Mouse (Mus musculus): Measurements from ENCODE around the gene Eml2. TPM values are rescaled to one million over a fixed set of nuclear protein-coding genes. Genes with fewer than 3 reads are reported as not detected.

Eml2 gene
- polyA plus RNA-seq, 1 experiment from 2014 or later = 1.4 TPM

- peaks cover 13% of the 10 kb centered on the region for H3K36me3 ChIP-seq (ENCODE audit: control insufficient read depth, insufficient read depth, low read length)
- no peak for ATAC-seq (ENCODE audit: low FRiP score)
- H3K9me3 ChIP-seq (ENCODE audit: control insufficient read depth, low read length) = no peaks in the 10 kb centered on the region
- WGBS = 95% methylated on average over 3 of the region's 3 CpGs
- no peaks in the 10 kb centered on the region for H3K4me1 ChIP-seq (replicated peaks; ENCODE audit: control insufficient read depth, insufficient read depth, low read length)
- H3K4me2 ChIP-seq (replicated peaks; ENCODE audit: low read depth, low read length) = no peak overlapping the region
- H3K9ac ChIP-seq (ENCODE audit: low read depth, low read length) = no peak overlapping the region
- no peak for DNase-seq (ENCODE audit: low spot score)
- no peaks in the 10 kb centered on the region for H3K27me3 ChIP-seq (ENCODE audit: control insufficient read depth, insufficient read depth, low read length)
- H3K4me3 ChIP-seq (ENCODE audit: low read depth, low read length) = no peak overlapping the region
- no peak overlapping the region for H3K27ac ChIP-seq (ENCODE audit: low read depth, low read length)
These were observed 68.9 kb downstream of the Eml2 start for GRCm38 (mm10) chr7:19245083-19245482.

GRCm38 (mm10) chr7:19246855-19247254 lies 70.6 kb downstream of the Eml2 start:
- no peaks in the 10 kb centered on the region for H3K4me1 ChIP-seq (replicated peaks; ENCODE audit: control insufficient read depth, insufficient read depth, low read length)
- no peak overlapping the region for H3K4me3 ChIP-seq (ENCODE audit: low read depth, low read length)
- no peak overlapping the region for H3K4me2 ChIP-seq (replicated peaks; ENCODE audit: low read depth, low read length)
- no peak overlapping the region for H3K9ac ChIP-seq (ENCODE audit: low read depth, low read length)
- H3K27me3 ChIP-seq (ENCODE audit: control insufficient read depth, insufficient read depth, low read length) = no peaks in the 10 kb centered on the region
- WGBS = 97% methylated on average over 1 of the region's 1 CpGs
- no peaks in the 10 kb centered on the region for H3K9me3 ChIP-seq (ENCODE audit: control insufficient read depth, low read length)
- ATAC-seq (ENCODE audit: low FRiP score) (no peak), DNase-seq (ENCODE audit: low spot score) (no peak)
- H3K36me3 ChIP-seq (ENCODE audit: control insufficient read depth, insufficient read depth, low read length) = peaks cover 13% of the 10 kb centered on the region
- no peak overlapping the region for H3K27ac ChIP-seq (ENCODE audit: low read depth, low read length)

GRCm38 (mm10) chr7:19247511-19247910 lies 71.3 kb downstream of the Eml2 start:
- no peak overlapping the region for H3K4me3 ChIP-seq (ENCODE audit: low read depth, low read length)
- peaks cover 13% of the 10 kb centered on the region for H3K36me3 ChIP-seq (ENCODE audit: control insufficient read depth, insufficient read depth, low read length)
- H3K27me3 ChIP-seq (ENCODE audit: control insufficient read depth, insufficient read depth, low read length) = no peaks in the 10 kb centered on the region
- H3K4me1 ChIP-seq (replicated peaks; ENCODE audit: control insufficient read depth, insufficient read depth, low read length) = no peaks in the 10 kb centered on the region
- DNase-seq (ENCODE audit: low spot score) (no peak), ATAC-seq (ENCODE audit: low FRiP score) (no peak)
- no peak overlapping the region for H3K27ac ChIP-seq (ENCODE audit: low read depth, low read length)
- H3K9ac ChIP-seq (ENCODE audit: low read depth, low read length) = no peak overlapping the region
- 100% methylated on average over 2 of the region's 2 CpGs for WGBS
- no peaks in the 10 kb centered on the region for H3K9me3 ChIP-seq (ENCODE audit: control insufficient read depth, low read length)
- no peak overlapping the region for H3K4me2 ChIP-seq (replicated peaks; ENCODE audit: low read depth, low read length)

DNA sequence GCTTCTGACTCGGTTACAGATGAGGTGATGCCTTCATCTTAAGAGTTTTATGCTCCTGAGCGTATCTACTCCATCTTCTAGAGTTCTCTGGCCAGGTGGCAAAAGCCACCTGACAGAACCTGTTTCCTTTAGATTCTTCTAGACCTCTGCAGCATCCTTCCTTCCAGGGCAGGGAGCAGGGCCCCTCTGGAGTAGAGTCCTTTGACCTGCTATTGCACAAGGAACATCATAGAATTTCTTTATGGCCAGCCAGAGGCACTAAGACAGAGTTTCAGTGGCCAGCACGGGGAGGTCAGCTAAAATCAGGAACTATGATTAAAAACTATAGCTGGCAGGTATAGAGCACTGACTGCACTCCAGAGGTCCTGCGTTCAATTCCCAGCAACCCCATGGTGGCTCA lies 75.9 kb downstream of the Eml2 start:
- peaks cover 5% of the 10 kb centered on the region; the same call in 1 of the 2 replicates for H3K36me3 ChIP-seq (ENCODE audit: control insufficient read depth, insufficient read depth, low read length)
- WGBS = 81% methylated on average over 4 of the region's 4 CpGs
- no peaks in the 10 kb centered on the region for H3K4me1 ChIP-seq (replicated peaks; ENCODE audit: control insufficient read depth, insufficient read depth, low read length)
- H3K9ac ChIP-seq (ENCODE audit: low read depth, low read length) = no peak overlapping the region
- H3K4me2 ChIP-seq (replicated peaks; ENCODE audit: low read depth, low read length) = no peak overlapping the region
- no peak for ATAC-seq (ENCODE audit: low FRiP score)
- DNase-seq (ENCODE audit: low spot score) = no peak
- no peak overlapping the region for H3K4me3 ChIP-seq (ENCODE audit: low read depth, low read length)
- no peaks in the 10 kb centered on the region; the same call in 1 of the 2 replicates for H3K27me3 ChIP-seq (ENCODE audit: control insufficient read depth, insufficient read depth, low read length)
- H3K9me3 ChIP-seq (ENCODE audit: control insufficient read depth, low read length) = no peaks in the 10 kb centered on the region
- no peak overlapping the region for H3K27ac ChIP-seq (ENCODE audit: low read depth, low read length)

- 69% methylated on average over 5 of the region's 5 CpGs for WGBS
- Histone ChIP-seq H3K36me3 (ENCODE audit: control insufficient read depth, insufficient read depth, low read length) (no peaks in the 10 kb centered on the region), H3K9me3 (ENCODE audit: control insufficient read depth, low read length) (no peaks in the 10 kb centered on the region), H3K27me3 (ENCODE audit: control insufficient read depth, insufficient read depth, low read length) (no peaks in the 10 kb centered on the region; the same call in 1 of the 2 replicates), H3K9ac (ENCODE audit: low read depth, low read length) (no peak overlapping the region), H3K4me2 (replicated peaks; ENCODE audit: low read depth, low read length) (no peak overlapping the region), H3K4me3 (ENCODE audit: low read depth, low read length) (no peak overlapping the region), H3K27ac (ENCODE audit: low read depth, low read length) (no peak overlapping the region), H3K4me1 (replicated peaks; ENCODE audit: control insufficient read depth, insufficient read depth, low read length) (no peaks in the 10 kb centered on the region)
- DNase-seq (ENCODE audit: low spot score) (no peak), ATAC-seq (ENCODE audit: low FRiP score) (no peak)
These were observed 77.2 kb downstream of the Eml2 start for GRCm38 (mm10) chr7:19253437-19253836.

DNA sequence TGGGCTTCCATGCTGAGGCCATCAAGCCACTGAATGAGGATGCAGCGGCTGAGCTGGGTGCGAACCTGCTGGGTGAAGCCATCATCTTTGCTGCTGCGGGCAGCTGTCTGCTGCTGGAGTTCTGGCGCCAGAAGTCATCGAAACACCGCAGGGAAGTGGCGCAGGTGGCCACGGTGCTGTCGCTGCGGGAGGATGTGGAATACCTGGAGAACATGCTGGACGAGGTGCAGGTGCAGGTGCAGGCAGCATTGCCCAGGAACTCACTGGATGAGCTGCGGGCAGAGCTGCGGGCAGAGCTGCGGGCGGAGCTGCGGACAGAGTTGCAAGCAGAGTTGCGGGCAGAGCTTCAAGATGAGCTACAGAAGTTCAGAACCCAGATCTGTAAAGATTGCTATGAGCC lies 79.2 kb downstream of the Eml2 start:
- no peak overlapping the region for H3K4me3 ChIP-seq (ENCODE audit: low read depth, low read length)
- DNase-seq (ENCODE audit: low spot score) (no peak), ATAC-seq (ENCODE audit: low FRiP score) (no peak)
- H3K27ac ChIP-seq (ENCODE audit: low read depth, low read length) = no peak overlapping the region
- H3K36me3 ChIP-seq (ENCODE audit: control insufficient read depth, insufficient read depth, low read length) = no peaks in the 10 kb centered on the region
- H3K4me2 ChIP-seq (replicated peaks; ENCODE audit: low read depth, low read length) = no peak overlapping the region
- no peaks in the 10 kb centered on the region; the same call in 1 of the 2 replicates for H3K27me3 ChIP-seq (ENCODE audit: control insufficient read depth, insufficient read depth, low read length)
- no peaks in the 10 kb centered on the region for H3K9me3 ChIP-seq (ENCODE audit: control insufficient read depth, low read length)
- no peak overlapping the region for H3K9ac ChIP-seq (ENCODE audit: low read depth, low read length)
- H3K4me1 ChIP-seq (replicated peaks; ENCODE audit: control insufficient read depth, insufficient read depth, low read length) = no peaks in the 10 kb centered on the region
- WGBS = 86% methylated on average over 17 of the region's 17 CpGs

MicroRNA genes within 50 kb of the gene (microRNA counts, 519-probe panel; counts per million panel counts)
- not detected for microRNA mmu-miR-330

Other genes with a start within 250 kb of the Eml2 start
- 0.46 TPM in 1 of 2 replicates, not detected in the other for gene Nanos2, start 189.0 kb upstream of the Eml2 start, polyA plus RNA-seq (2014; fragmentation: Nextera tagmentation; extraction: Ambion mirVana)
- gene Mypop, start 185.2 kb upstream of the Eml2 start, polyA plus RNA-seq (2014; fragmentation: Nextera tagmentation; extraction: Ambion mirVana) = 4.6 TPM in 2 replicates
- 25.2 and 26.0 TPM in 2 replicates for gene Irf2bp1, start 172.4 kb upstream of the Eml2 start, polyA plus RNA-seq (2014; fragmentation: Nextera tagmentation; extraction: Ambion mirVana)
- not detected in 2 replicates for gene Foxa3, start 152.9 kb upstream of the Eml2 start, polyA plus RNA-seq (2014; fragmentation: Nextera tagmentation; extraction: Ambion mirVana)
- gene Sympk, start 152.0 kb upstream of the Eml2 start, polyA plus RNA-seq (2014; fragmentation: Nextera tagmentation; extraction: Ambion mirVana) = 29.4 and 30.5 TPM in 2 replicates
- not detected in 2 replicates for gene Rsph6a, start 121.7 kb upstream of the Eml2 start, polyA plus RNA-seq (2014; fragmentation: Nextera tagmentation; extraction: Ambion mirVana)
- 18.3 and 20.2 TPM in 2 replicates for gene Dmwd, start 100.2 kb upstream of the Eml2 start, polyA plus RNA-seq (2014; fragmentation: Nextera tagmentation; extraction: Ambion mirVana)
- gene Dmpk, start 92.6 kb upstream of the Eml2 start, polyA plus RNA-seq (2014; fragmentation: Nextera tagmentation; extraction: Ambion mirVana) = 10.3 and 12.2 TPM in 2 replicates
- 6.2 and 7.2 TPM in 2 replicates for gene Six5, start 81.8 kb upstream of the Eml2 start, polyA plus RNA-seq (2014; fragmentation: Nextera tagmentation; extraction: Ambion mirVana)
- 1.0 and 1.4 TPM in 2 replicates for gene Gm4969, start 58.1 kb upstream of the Eml2 start, polyA plus RNA-seq (2014; fragmentation: Nextera tagmentation; extraction: Ambion mirVana)
- gene Fbxo46, start 56.6 kb upstream of the Eml2 start, polyA plus RNA-seq (2014; fragmentation: Nextera tagmentation; extraction: Ambion mirVana) = 8.7 and 8.8 TPM in 2 replicates
- gene Qpctl, start 27.1 kb upstream of the Eml2 start, polyA plus RNA-seq (2014; fragmentation: Nextera tagmentation; extraction: Ambion mirVana) = 11.7 and 12.0 TPM in 2 replicates
- gene Snrpd2, start 26.7 kb upstream of the Eml2 start, polyA plus RNA-seq (2014; fragmentation: Nextera tagmentation; extraction: Ambion mirVana) = 143 and 149 TPM in 2 replicates
- gene Gipr, start 10.3 kb upstream of the Eml2 start, polyA plus RNA-seq (2014; fragmentation: Nextera tagmentation; extraction: Ambion mirVana) = 0.89 and 1.7 TPM in 2 replicates
- gene Gpr4, start 36.1 kb downstream of the Eml2 start, polyA plus RNA-seq (2014; fragmentation: Nextera tagmentation; extraction: Ambion mirVana) = 1.6 and 2.6 TPM in 2 replicates
- gene Opa3, start 51.9 kb downstream of the Eml2 start, polyA plus RNA-seq (2014; fragmentation: Nextera tagmentation; extraction: Ambion mirVana) = 42.2 and 42.4 TPM in 2 replicates
- gene Vasp, start 95.4 kb downstream of the Eml2 start, polyA plus RNA-seq (2014; fragmentation: Nextera tagmentation; extraction: Ambion mirVana) = 29.2 and 50.2 TPM in 2 replicates
- gene Ppm1n, start 103.6 kb downstream of the Eml2 start, polyA plus RNA-seq (2014; fragmentation: Nextera tagmentation; extraction: Ambion mirVana) = 0.18 TPM in 1 of 2 replicates, not detected in the other
- 49.6 and 52.1 TPM in 2 replicates for gene Rtn2, start 106.2 kb downstream of the Eml2 start, polyA plus RNA-seq (2014; fragmentation: Nextera tagmentation; extraction: Ambion mirVana)
- gene Fosb, start 133.6 kb downstream of the Eml2 start, polyA plus RNA-seq (2014; fragmentation: Nextera tagmentation; extraction: Ambion mirVana) = not detected in 2 replicates
- gene Ercc1, start 168.4 kb downstream of the Eml2 start, polyA plus RNA-seq (2014; fragmentation: Nextera tagmentation; extraction: Ambion mirVana) = 108 and 112 TPM in 2 replicates
- 14.7 and 15.2 TPM in 2 replicates for gene Cd3eap, start 183.1 kb downstream of the Eml2 start, polyA plus RNA-seq (2014; fragmentation: Nextera tagmentation; extraction: Ambion mirVana)
- 3.2 and 5.0 TPM in 2 replicates for gene Ppp1r13l, start 183.3 kb downstream of the Eml2 start, polyA plus RNA-seq (2014; fragmentation: Nextera tagmentation; extraction: Ambion mirVana)
- 7.7 and 8.7 TPM in 2 replicates for gene Ercc2, start 205.6 kb downstream of the Eml2 start, polyA plus RNA-seq (2014; fragmentation: Nextera tagmentation; extraction: Ambion mirVana)
- gene Klc3, start 227.7 kb downstream of the Eml2 start, polyA plus RNA-seq (2014; fragmentation: Nextera tagmentation; extraction: Ambion mirVana) = 2.3 TPM in 2 replicates
- gene Ckm, start 228.4 kb downstream of the Eml2 start, polyA plus RNA-seq (2014; fragmentation: Nextera tagmentation; extraction: Ambion mirVana) = 0.13 TPM in 1 of 2 replicates, not detected in the other

Measured in hindbrain, embryonic 11.5 days (tissue).